Comparison of ENCODE assay signal across 9 mouse cellular contexts in the genomic region with DNA sequence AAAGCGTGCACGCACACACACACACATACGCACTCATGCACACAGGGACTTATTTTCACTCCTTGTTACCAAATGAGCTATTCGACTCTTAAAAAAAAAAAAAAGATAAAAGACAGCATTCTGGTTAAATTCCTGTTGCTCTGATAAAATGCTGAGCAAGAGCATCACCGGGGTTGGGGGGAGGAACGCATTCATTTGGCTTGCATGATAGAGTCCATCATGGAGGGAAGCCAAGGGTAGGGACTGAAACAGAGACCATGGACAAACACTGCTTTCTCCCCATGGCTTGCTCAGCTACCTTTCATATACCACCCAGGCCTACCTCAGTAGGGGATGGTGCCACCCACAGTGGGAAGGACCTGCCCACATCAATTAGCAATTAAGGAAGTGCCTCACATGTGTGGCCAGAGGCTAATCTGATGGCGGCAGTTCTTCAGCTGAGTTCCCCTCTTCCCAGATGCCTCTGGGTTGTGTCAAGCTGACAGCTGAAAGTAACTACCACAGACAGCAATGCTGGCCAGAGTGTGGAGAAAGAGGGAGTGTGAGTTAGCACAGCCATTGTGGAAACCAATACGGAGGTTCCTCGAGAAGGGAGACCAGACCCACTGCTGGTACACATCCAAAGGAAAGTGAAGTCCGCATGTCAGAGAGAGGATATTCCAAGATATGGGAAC.
DNase-seq lines count a peak whose midpoint lies in the region; ATAC-seq lines count a peak whose summit lies in the region.
"Had no signal": no experiment of that assay in that cellular context is flagged by ENCODE, and none has a peak within 500 bp of the region (broad histone marks: within the 10 kb centered on the region; RNA-seq: fewer than 3 reads in every experiment).

No protein-coding gene starts in this region.

- intact Hi-C loops in heart, postnatal 10 days (cut with DNase I), result no loop called here

- no peak for DNase-seq in kidney, adult 9 months
- DNase-seq in embryonic facial prominence, embryonic 14.5 days (ENCODE audit: low spot score), result peak; percentile 67
- DNase-seq in heart, postnatal 10 days, result peak; percentile 67 to 72
- DNase-seq in adrenal gland, postnatal 4 days (ENCODE audit: low spot score in 2 of 2), result no peak
- DNase-seq in embryo, embryonic 11 days, result no peak
- DNase-seq: right cerebral cortex, adult 18-20 months had no signal

- H3K9me3 ChIP-seq in kidney, embryonic 14.5 days (ENCODE audit: control insufficient read depth, low read length), result no peaks in the 10 kb centered on the region
- no peaks in the 10 kb centered on the region for H3K9me3 ChIP-seq in embryonic facial prominence, embryonic 14.5 days (ENCODE audit: control insufficient read depth, low read length)
- H3K9me3 ChIP-seq: hindbrain, embryonic 10.5 days had no signal

- H3K9ac ChIP-seq in kidney, embryonic 14.5 days (ENCODE audit: low read depth, low read length), result no peak overlapping the region
- no peak overlapping the region for H3K9ac ChIP-seq in embryonic facial prominence, embryonic 14.5 days (ENCODE audit: low read depth, low read length)

- H3K27me3 ChIP-seq in kidney, embryonic 14.5 days (ENCODE audit: control insufficient read depth, insufficient read depth, low read length), result no peaks in the 10 kb centered on the region
- H3K27me3 ChIP-seq in embryonic facial prominence, embryonic 14.5 days (replicated peaks; ENCODE audit: control insufficient read depth, insufficient read depth, low read length), result no peaks in the 10 kb centered on the region

- peak overlapping the region; percentile 72 for H3K27ac ChIP-seq in kidney, embryonic 14.5 days (ENCODE audit: low read depth, low read length)
- peak overlapping the region; percentile 52; the same call in 1 of the 2 replicates for H3K27ac ChIP-seq in embryonic facial prominence, embryonic 14.5 days (replicated peaks; ENCODE audit: low read depth, low read length)
- H3K27ac ChIP-seq: hindbrain, embryonic 10.5 days had no signal

- WGBS in kidney, embryonic 14.5 days, result 72% methylated on average over 10 of the region's 10 CpGs
- 72% methylated on average over 10 of the region's 10 CpGs for WGBS in embryonic facial prominence, embryonic 14.5 days

- H3K4me1 ChIP-seq in kidney, embryonic 14.5 days (ENCODE audit: control insufficient read depth, insufficient read depth, low read length), result peaks cover 31% of the 10 kb centered on the region
- peaks cover 8% of the 10 kb centered on the region for H3K4me1 ChIP-seq in embryonic facial prominence, embryonic 14.5 days (ENCODE audit: control insufficient read depth, insufficient read depth, low read length)

- H3K4me3 ChIP-seq in kidney, embryonic 14.5 days (ENCODE audit: low read length), result no peak overlapping the region
- H3K4me3 ChIP-seq in embryonic facial prominence, embryonic 14.5 days (ENCODE audit: low read depth, low read length), result no peak overlapping the region
- H3K4me3 ChIP-seq: hindbrain, embryonic 10.5 days had no signal

- no peak overlapping the region for H3K4me2 ChIP-seq in kidney, embryonic 14.5 days (replicated peaks; ENCODE audit: low read depth, low read length)
- H3K4me2 ChIP-seq in embryonic facial prominence, embryonic 14.5 days (ENCODE audit: low read depth, low read length), result no peak overlapping the region

- no peaks in the 10 kb centered on the region for H3K36me3 ChIP-seq in kidney, embryonic 14.5 days (ENCODE audit: control insufficient read depth, insufficient read depth, low read length)
- no peaks in the 10 kb centered on the region for H3K36me3 ChIP-seq in embryonic facial prominence, embryonic 14.5 days (ENCODE audit: control insufficient read depth, insufficient read depth, low read length)
- H3K36me3 ChIP-seq: hindbrain, embryonic 10.5 days had no signal

- no peak for ATAC-seq in kidney, embryonic 14.5 days (ENCODE audit: low FRiP score, low TSS enrichment)
- ATAC-seq in embryonic facial prominence, embryonic 14.5 days (ENCODE audit: low read depth), result peak; percentile 37; the same call in 1 of the 2 replicates
- peak; percentile 76 for ATAC-seq in megakaryocyte progenitor cell, adult 5-6 weeks (replicated peaks; ENCODE audit: poor library complexity)

Comparison
In these comparisons a context has a peak if more than half of its experiments do, and no peak if none do; other contexts are left out.
1. DNase-seq: peak in embryonic facial prominence, embryonic 14.5 days (single experiment) and heart, postnatal 10 days (2 of 2); none in kidney, adult 9 months (single experiment), adrenal gland, postnatal 4 days (0 of 2) and embryo, embryonic 11 days (single experiment).